15 mouse cellular contexts compared by ENCODE assay signal in the genomic region with DNA sequence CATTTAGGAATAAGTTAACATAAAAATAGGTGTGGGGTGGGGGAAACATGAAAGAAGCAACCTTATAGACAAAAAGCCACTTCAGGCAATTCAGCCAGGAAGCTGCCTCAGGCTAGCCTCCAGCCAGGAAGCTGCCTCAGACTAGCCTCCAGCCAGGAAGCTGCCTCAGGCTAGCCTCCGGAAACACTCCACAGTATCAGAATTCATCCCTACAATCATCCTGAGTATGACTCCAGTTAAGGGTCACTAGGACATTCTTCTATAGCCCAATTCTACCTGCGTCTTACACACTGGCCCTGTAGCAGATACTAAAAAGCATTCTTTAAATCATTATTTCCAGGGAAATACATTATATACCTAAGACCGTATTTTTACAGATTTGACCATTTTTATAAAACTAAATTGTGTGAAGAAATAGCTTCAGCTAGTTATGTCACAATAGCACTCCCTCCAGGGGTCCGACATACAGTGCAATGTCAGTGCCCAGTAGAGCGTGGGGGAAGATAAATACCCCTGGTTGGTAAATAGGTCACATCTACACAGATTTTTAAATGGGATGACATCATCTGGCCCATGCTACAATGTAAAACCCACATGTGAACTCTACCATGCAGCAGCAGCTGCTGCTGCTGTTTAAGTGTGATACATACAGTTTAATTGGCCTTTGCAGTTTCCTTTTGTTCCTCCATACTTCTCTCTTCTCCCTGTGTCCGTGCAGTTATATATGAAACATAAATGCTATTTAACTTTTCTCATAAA. TPM values are rescaled to one million over a fixed set of nuclear protein-coding genes. Genes with fewer than 3 reads are reported as not detected.
DNase-seq lines count a peak whose midpoint lies in the region; ATAC-seq and TF ChIP-seq lines count a peak whose summit lies in the region.
"Had no signal": no experiment of that assay in that cellular context is flagged by ENCODE, and none has a peak within 500 bp of the region (broad histone marks: within the 10 kb centered on the region; RNA-seq: fewer than 3 reads in every experiment).

No protein-coding gene starts in this region.

- H3K36me3 ChIP-seq in embryonic facial prominence, embryonic 10.5 days (replicated peaks), result peaks cover 15% of the 10 kb centered on the region
- H3K36me3 ChIP-seq in limb, embryonic 12.5 days, result no peaks in the 10 kb centered on the region
- H3K36me3 ChIP-seq: limb, embryonic 15.5 days; lung, embryonic 15.5 days had no signal

- no peak for TF ChIP-seq CTCF in layer of hippocampus, adult 2 months (conservative IDR thresholded peaks at IDR 0.05)
- no peak for TF ChIP-seq CTCF in olfactory bulb, adult 2 months (IDR thresholded peaks at IDR 0.05; ENCODE audit: insufficient read depth, low read depth, low read length)

- no peak for DNase-seq in layer of hippocampus, adult 2 months (ENCODE audit: low spot score in 2 of 2)
- DNase-seq in layer of hippocampus, adult 8-10 months (ENCODE audit: low spot score in 2 of 2), result no peak
- DNase-seq in embryonic facial prominence, embryonic 10.5 days (ENCODE audit: low spot score), result no peak
- no peak for DNase-seq in T-cell, adult 2 months (ENCODE audit: low spot score)
- no peak for DNase-seq in kidney, adult 18-20 months
- no peak for DNase-seq in ovary, postnatal 36 days (ENCODE audit: low spot score)
- DNase-seq: heart, adult 18-20 months; kidney, postnatal 36 days; thymus, postnatal 4 days had no signal

- H3K9ac ChIP-seq in limb, embryonic 12.5 days (replicated peaks), result no peak overlapping the region
- H3K9ac ChIP-seq: limb, embryonic 15.5 days; lung, embryonic 15.5 days had no signal

- H3K4me3 ChIP-seq in layer of hippocampus, adult 2 months, result no peak overlapping the region
- no peak overlapping the region for H3K4me3 ChIP-seq in embryonic facial prominence, embryonic 10.5 days
- H3K4me3 ChIP-seq in limb, embryonic 12.5 days (replicated peaks), result no peak overlapping the region
- H3K4me3 ChIP-seq in olfactory bulb, adult 2 months (ENCODE audit: insufficient read depth, low read depth, low read length), result no peak overlapping the region
- H3K4me3 ChIP-seq: limb, embryonic 15.5 days; lung, embryonic 15.5 days; megakaryocyte, embryonic 14.5 days had no signal

- 57% methylated on average over 6 of the region's 6 CpGs for WGBS in embryonic facial prominence, embryonic 10.5 days
- 58% methylated on average over 6 of the region's 6 CpGs for WGBS in limb, embryonic 12.5 days
- WGBS in olfactory bulb, adult 2 months, result 52% methylated on average over 6 of the region's 6 CpGs

- no peak overlapping the region for H3K4me2 ChIP-seq in limb, embryonic 12.5 days
- H3K4me2 ChIP-seq: limb, embryonic 15.5 days; lung, embryonic 15.5 days had no signal

- no peaks in the 10 kb centered on the region for H3K27me3 ChIP-seq in embryonic facial prominence, embryonic 10.5 days (replicated peaks; ENCODE audit: low read depth, poor library complexity, severe bottlenecking)
- no peaks in the 10 kb centered on the region for H3K27me3 ChIP-seq in limb, embryonic 12.5 days
- H3K27me3 ChIP-seq: limb, embryonic 15.5 days; lung, embryonic 15.5 days; megakaryocyte, embryonic 14.5 days had no signal

- H3K27ac ChIP-seq in layer of hippocampus, adult 2 months, result peak overlapping the region; percentile 61
- peak overlapping the region; percentile 57; the same call in 1 of the 2 replicates for H3K27ac ChIP-seq in embryonic facial prominence, embryonic 10.5 days (replicated peaks)
- 0 out of 2 replicates have a peak overlapping the region, but pooled peaks have one; percentile 18 for H3K27ac ChIP-seq in limb, embryonic 12.5 days
- H3K27ac ChIP-seq in olfactory bulb, adult 2 months (ENCODE audit: insufficient read depth, low read depth, low read length), result peak overlapping the region; percentile 69
- H3K27ac ChIP-seq: limb, embryonic 15.5 days; lung, embryonic 15.5 days had no signal

- ATAC-seq in limb, embryonic 12.5 days (ENCODE audit: insufficient number of reproducible peaks, insufficient read depth, low FRiP score, low TSS enrichment, low read depth), result 0 out of 2 replicates have a peak, but pooled peaks have one; percentile 22
- ATAC-seq: CD4-positive, CD25-positive, alpha-beta regulatory T cell, adult 4 months had no signal

- H3K4me1 ChIP-seq in embryonic facial prominence, embryonic 10.5 days, result peaks cover 46% of the 10 kb centered on the region
- peaks cover 41% of the 10 kb centered on the region for H3K4me1 ChIP-seq in limb, embryonic 12.5 days (replicated peaks)
- H3K4me1 ChIP-seq in olfactory bulb, adult 2 months (ENCODE audit: control insufficient read depth, insufficient read depth, low read length), result peaks cover 19% of the 10 kb centered on the region

- no peaks in the 10 kb centered on the region for H3K9me3 ChIP-seq in embryonic facial prominence, embryonic 10.5 days
- H3K9me3 ChIP-seq in limb, embryonic 12.5 days, result no peaks in the 10 kb centered on the region
- H3K9me3 ChIP-seq: limb, embryonic 15.5 days; lung, embryonic 15.5 days; megakaryocyte, embryonic 14.5 days had no signal

- TF ChIP-seq POLR2A in olfactory bulb, adult 2 months (IDR thresholded peaks at IDR 0.05; ENCODE audit: insufficient read depth, low read depth, low read length), result no peak

RNA-seq across cellular contexts. Expression of a gene that starts 6.4 kb away (rescaled TPM):
- total RNA-seq in layer of hippocampus, adult 2 months (2021), result 10 to 100 TPM; 71.8 to 77.6 TPM
- 10 to 100 TPM; 64.0 to 78.4 (median 71.9) TPM for total RNA-seq in layer of hippocampus, adult 8-10 months (2022)
- 74.4 and 83.9 TPM in 2 replicates for polyA plus RNA-seq in embryonic facial prominence, embryonic 10.5 days (2016; fragmentation: Nextera tagmentation; extraction: Ambion mirVana)
- polyA plus RNA-seq in limb, embryonic 12.5 days (2016; fragmentation: Nextera tagmentation; extraction: Ambion mirVana), result 35.1 and 38.9 TPM in 2 replicates
- not detected in 2 replicates for polyA plus RNA-seq in olfactory bulb, adult 2 months (2012; ENCODE audit: insufficient read depth, insufficient read length, low replicate concordance, missing spikeins)

RNA-seq across cellular contexts. Expression of a gene that starts 34.8 kb away (rescaled TPM):
- total RNA-seq in layer of hippocampus, adult 2 months (2021), result 10 to 100 TPM; 19.8 to 21.3 TPM
- 10 to 100 TPM; 20.1 to 23.9 (median 21.9) TPM for total RNA-seq in layer of hippocampus, adult 8-10 months (2022)
- polyA plus RNA-seq in embryonic facial prominence, embryonic 10.5 days (2016; fragmentation: Nextera tagmentation; extraction: Ambion mirVana), result 36.0 and 37.3 TPM in 2 replicates
- 34.2 TPM in 2 replicates for polyA plus RNA-seq in limb, embryonic 12.5 days (2016; fragmentation: Nextera tagmentation; extraction: Ambion mirVana)
- not detected in 2 replicates for polyA plus RNA-seq in olfactory bulb, adult 2 months (2012; ENCODE audit: insufficient read depth, insufficient read length, low replicate concordance, missing spikeins)

Comparison
In these comparisons a context has a peak if more than half of its experiments do, and no peak if none do; other contexts are left out.
1. H3K27ac ChIP-seq: peak in every context shown above with its lines; median percentile 69 in olfactory bulb, adult 2 months; 61 in layer of hippocampus, adult 2 months; 57 in embryonic facial prominence, embryonic 10.5 days; 18 in limb, embryonic 12.5 days.
2. RNA of a gene that starts 34.8 kb away (polyA plus RNA-seq): 36.0 to 37.3 TPM in embryonic facial prominence, embryonic 10.5 days and 34.2 TPM in limb, embryonic 12.5 days; not detected in olfactory bulb, adult 2 months; every median in the first group is over 10 times any median in the second.